Mouse (Mus musculus) embryo, embryonic 9.5 days (tissue): ENCODE measurements at regions not wholly inside any gene's neighbourhood (a gene's known extent, or its start where the extent isn't known, plus 50 kb on each side); places are given as distances from the start of the nearest gene placed in this dataset.
A peak's percentile ranks its signal among the peaks of the same experiment; 100 is the strongest.
"Not testable (repeated sequence)": the region's sequence is repeated elsewhere in the genome, so short reads cannot be mapped to it uniquely, and the experiment has no call there.

Source experiments
- DNase-seq: peaks from one replicate; pipeline ENCODE4 v3.0.0-alpha.2; 2017; ENCODE audit errors: extremely low spot score

- no peak for DNase-seq
These were observed 213.2 kb upstream of the Stxbp6 start for GRCm38 (mm10) chr12:45287759-45288158.

GRCm38 (mm10) chr12:45256309-45256708 lies 181.8 kb upstream of the Stxbp6 start:
- DNase-seq: no peak

- DNase-seq: no peak
These were observed 136.6 kb upstream of the Stxbp6 start for GRCm38 (mm10) chr12:45211131-45211530.

GRCm38 (mm10) chr12:45195304-45195920 lies 120.9 kb upstream of the Stxbp6 start:
- no peak for DNase-seq

- DNase-seq: peak; percentile 32
These were observed 112.6 kb upstream of the Stxbp6 start for GRCm38 (mm10) chr12:45187149-45187548.

- no peak for DNase-seq
These were observed 110.0 kb upstream of the Stxbp6 start for GRCm38 (mm10) chr12:45184510-45184909.

GRCm38 (mm10) chr12:45177454-45177853 lies 102.9 kb upstream of the Stxbp6 start:
- no peak for DNase-seq

- DNase-seq: not testable (repeated sequence)
These were observed 100.8 kb upstream of the Stxbp6 start for GRCm38 (mm10) chr12:45175259-45175658.

GRCm38 (mm10) chr12:45171927-45172642 lies 97.6 kb upstream of the Stxbp6 start:
- DNase-seq: peak; percentile 73

- DNase-seq: peak; percentile 15
These were observed 87.5 kb upstream of the Stxbp6 start for GRCm38 (mm10) chr12:45162011-45162410.

GRCm38 (mm10) chr12:45161581-45161980 lies 87.1 kb upstream of the Stxbp6 start:
- not testable (repeated sequence) for DNase-seq

- no peak for DNase-seq
These were observed 84.5 kb upstream of the Stxbp6 start for GRCm38 (mm10) chr12:45158986-45159385.

- DNase-seq: no peak
These were observed 63.0 kb upstream of the Stxbp6 start for GRCm38 (mm10) chr12:45137438-45138018.

- DNase-seq: no peak
These were observed 58.9 kb upstream of the Stxbp6 start for GRCm38 (mm10) chr12:45133415-45133814.

GRCm38 (mm10) chr12:45131139-45131538 lies 56.6 kb upstream of the Stxbp6 start:
- no peak for DNase-seq

- no peak for DNase-seq
These were observed 51.4 kb upstream of the Stxbp6 start for GRCm38 (mm10) chr12:45125866-45126265.
